Mouse (Mus musculus) embryo, embryonic 11 days (tissue): ENCODE measurements at regions not wholly inside any gene's neighbourhood (a gene's known extent, or its start where the extent isn't known, plus 50 kb on each side); places are given as distances from the start of the nearest gene placed in this dataset.
A peak's percentile ranks its signal among the peaks of the same experiment; 100 is the strongest.

ENCODE experiments used
- DNase-seq: peaks from one replicate; pipeline ENCODE4 v3.0.0-alpha.2; 2015

GRCm38 (mm10) chr5:106789136-106789535 is 92.0 kb upstream of the Zfp644 start:
- no peak for DNase-seq

GRCm38 (mm10) chr5:106785065-106785464 is 88.0 kb upstream of the Zfp644 start:
- no peak for DNase-seq

DNA sequence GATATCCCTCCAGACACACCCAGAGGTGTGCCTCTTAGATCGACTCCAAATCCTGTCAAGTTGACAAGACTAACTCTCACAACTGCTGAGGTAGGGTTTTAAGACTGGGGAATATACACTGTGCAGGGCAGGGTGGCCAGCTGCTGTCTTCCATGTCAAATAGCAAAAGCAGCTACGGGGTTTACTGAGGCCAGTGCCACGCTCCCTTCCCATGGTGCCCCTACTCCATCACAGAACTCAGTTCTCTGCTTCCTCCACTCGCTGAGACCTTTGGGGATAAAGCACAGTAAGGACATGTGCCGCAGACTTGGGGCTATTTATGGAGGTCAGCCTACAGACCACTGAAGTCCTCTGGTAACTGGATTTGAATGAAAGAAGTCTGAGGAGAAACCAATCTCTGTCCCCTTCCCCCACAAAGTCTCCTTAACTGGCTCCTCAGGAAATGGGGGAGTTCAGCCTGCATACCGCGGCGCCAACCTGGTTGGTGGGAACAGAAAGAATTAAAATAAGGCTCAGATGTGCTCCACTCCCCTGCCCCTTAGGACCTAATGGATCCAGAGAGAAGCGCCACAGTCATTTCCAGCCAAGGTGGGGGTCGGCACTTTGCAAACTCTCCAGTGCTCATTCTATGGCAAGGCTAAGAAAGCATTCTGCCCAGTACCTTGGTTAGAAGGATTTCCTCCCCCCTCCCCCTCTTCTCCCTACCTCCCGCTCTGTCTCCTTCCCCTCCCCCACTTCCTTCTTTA is 87.0 kb upstream of the Zfp644 start:
- peak; percentile 72 for DNase-seq

DNA sequence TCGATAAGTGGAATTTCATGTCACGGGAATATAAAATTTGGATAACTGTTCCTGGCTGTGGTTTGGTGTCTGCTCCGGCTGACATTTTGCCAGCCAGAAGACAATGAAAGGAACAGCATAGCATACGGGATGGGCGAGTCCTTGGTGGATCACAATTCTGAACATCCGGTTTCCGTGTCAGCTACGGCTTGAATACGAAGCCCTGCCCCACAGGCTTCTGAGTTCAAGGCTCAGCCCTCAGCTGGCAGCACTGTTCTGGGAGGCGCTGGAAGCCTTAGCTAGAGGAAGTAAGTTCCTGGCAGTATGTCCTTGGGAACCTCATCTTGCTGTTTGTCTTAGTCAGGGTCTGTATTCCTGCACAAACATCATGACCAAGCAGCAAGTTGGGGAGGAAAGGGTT is 83.7 kb upstream of the Zfp644 start:
- DNase-seq: no peak

DNA sequence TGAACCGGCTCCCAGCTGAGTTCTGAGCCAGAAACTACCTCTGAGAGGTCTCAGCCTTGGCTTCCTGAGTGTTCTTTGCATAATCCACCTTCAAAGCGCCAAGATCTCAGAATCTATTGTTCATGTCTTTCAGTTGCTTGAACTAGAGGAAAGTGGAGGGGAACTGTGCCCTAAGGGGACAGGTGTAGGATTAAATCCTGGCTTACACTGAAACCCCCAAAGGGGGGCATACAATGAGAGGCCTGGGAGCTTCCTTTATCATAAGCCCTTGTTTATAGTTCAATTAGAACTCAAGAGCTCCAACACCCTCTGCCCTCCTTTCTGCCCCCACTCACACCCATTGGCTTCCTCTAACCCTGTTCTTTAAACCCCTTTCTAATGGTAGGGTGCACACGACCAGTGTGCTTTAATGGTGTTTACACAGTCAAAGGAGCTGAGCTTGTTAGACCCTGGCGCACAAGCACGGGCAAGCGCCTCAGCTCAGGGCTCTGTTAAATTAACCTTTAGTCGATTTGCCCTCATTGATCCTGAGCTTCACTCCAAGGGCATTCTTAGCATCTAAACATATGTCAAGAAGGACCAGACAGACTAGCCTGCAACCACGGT is 81.2 kb upstream of the Zfp644 start:
- DNase-seq: no peak

- no peak for DNase-seq
Measured at GRCm38 (mm10) chr5:106775010-106775693, 78.1 kb upstream of the Zfp644 start.

GRCm38 (mm10) chr5:106773201-106773934 is 76.3 kb upstream of the Zfp644 start:
- DNase-seq: peak; percentile 62

DNA sequence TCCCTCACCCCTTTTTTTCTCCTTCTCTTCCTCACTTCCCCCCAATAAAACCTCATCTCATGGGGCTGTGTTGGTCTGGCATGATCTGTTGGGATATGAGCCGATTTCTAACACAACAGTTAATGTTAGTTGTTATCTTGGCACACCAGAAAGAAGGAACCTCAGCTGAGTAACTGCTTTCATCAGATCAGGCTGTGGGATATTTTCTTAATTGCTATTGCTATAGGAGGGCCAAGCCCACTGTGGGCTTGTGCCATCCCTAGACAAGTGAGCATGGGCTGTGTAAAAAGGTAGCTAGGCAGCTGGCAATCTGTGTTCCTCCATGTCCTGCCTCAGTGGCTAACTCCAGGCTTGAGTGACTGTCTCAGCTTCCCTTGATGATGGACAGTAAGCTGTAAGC is 73.9 kb upstream of the Zfp644 start:
- DNase-seq: no peak

GRCm38 (mm10) chr5:106765335-106765734 is 68.2 kb upstream of the Zfp644 start:
- DNase-seq: no peak

DNA sequence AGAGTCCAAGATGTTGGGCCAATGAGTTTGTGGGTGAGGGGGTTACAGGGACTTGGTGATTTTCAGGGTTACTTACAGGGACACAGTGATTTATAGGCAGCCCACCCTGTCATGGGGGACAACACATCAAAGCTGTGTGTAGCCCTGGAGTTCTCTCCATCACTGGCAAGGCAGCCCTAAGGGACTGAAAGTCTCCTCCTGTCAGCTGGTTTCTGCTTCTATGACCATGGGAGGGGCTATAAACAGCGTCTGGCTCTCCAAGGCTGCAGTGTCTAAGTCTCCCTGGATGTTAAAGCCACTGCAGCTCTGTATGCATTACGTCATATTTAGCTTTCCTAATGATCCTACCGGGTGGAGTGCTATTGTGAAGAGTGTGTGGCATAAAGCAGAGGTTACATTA is 66.2 kb upstream of the Zfp644 start:
- no peak for DNase-seq

DNA sequence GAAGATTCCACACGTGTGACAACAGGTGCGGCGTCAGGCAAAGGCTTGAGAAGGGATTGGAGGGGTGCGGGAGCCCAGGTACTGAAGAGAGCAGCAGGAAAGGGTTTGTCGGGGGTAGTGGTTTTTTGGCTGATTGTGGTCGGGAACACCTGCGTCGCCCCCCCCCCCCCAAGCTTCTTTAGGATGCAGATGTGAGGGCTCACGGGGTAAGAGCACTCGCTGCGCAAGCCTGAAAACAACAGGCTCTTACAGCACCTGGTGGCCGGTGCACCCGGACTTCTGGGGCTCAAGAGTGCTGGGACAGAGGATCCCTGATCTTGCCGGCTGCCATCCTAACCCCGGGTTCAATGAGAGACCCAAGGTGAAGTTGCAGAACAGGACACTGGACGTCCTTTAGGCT is 60.9 kb upstream of the Zfp644 start:
- DNase-seq: no peak

GRCm38 (mm10) chr5:106757436-106757835 is 60.3 kb upstream of the Zfp644 start:
- DNase-seq: peak; percentile 37

- DNase-seq: peak; percentile 76
Measured at GRCm38 (mm10) chr5:106756937-106757371, 59.9 kb upstream of the Zfp644 start.

DNA sequence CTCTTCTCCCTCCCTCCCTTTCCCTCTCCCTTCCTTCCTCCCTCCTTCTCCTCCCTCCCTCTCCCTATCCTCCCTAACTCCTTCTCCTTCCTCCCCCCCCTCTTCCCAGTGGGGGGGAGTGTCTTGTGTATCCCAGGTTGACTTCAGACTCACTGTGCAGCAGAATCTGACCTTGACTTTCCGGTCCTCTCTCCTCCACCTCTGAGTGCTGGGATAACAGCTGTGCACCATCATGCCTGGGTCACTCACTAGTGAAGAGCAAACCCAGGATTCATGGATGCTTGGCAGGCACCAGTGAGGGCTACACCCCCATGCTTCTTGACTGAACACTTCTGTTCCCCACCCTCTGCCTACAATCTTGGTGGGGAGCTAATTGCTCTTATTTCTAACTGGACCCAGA is 56.2 kb upstream of the Zfp644 start:
- no peak for DNase-seq

DNA sequence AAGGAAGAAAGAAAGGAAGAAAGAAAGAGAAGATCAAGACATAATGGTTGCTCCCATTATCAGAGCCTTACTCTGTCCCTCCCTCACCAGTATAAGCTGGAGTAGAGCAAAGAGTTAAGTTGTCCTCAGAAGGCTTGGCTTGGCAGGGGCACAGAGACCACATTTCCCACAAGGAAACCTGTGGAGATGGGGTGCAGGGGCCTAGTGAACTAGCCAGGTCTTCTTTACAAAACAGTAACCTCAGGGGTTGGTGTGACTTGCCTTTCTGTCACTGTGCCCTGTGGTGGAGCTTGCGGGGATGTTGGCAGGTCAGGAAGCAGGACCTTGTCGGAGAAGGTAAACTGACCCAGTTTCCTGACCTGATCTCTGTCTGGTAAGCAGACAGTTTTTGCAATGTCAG is 53.1 kb upstream of the Zfp644 start:
- DNase-seq: no peak

DNA sequence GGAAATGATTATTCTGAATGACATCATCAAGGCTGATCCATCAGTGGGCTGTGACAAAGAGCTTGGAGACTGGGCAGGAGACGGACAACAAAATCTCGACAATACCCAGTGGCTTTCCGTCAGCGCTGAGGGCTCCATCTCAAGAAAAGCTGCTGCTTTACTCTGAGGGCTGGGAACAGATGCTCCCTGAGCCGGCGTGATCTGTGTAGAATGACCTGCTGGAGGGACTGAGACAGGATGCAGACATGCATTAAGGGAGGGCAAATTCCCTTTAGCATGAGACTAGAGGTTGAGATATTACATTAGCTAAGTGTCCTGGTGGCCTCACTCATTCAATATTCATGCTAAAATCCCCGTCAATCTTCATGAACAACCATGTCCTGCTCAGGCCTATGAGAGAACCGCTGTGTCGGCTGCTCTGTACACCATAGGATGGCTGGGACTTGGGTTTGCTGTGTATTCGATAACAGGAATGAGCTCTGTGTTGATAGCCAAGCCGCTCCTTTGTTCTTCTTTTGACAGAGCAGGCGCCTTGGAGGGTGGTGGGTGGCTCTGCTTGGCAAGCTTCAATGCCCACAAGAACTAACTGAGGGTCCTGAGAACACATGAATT is 51.5 kb upstream of the Zfp644 start:
- no peak for DNase-seq
